Mouse (Mus musculus): ENCODE data around the gene Ski.

- TF ChIP-seq CTCF (IDR thresholded peaks at IDR 0.05) (no peak), EP300 (IDR thresholded peaks at IDR 0.05) (no peak)
These were observed 13.8 kb downstream of the Ski start for GRCm38 (mm10) chr4:155208613-155209012.
